15 mouse cellular contexts compared by ENCODE assay signal in genomic region chr9:120353967-120354366, GRCm38 (mm10). TPM values are rescaled to one million over a fixed set of nuclear protein-coding genes. Genes with fewer than 3 reads are reported as not detected.
DNase-seq lines count a peak whose midpoint lies in the region; TF ChIP-seq lines count a peak whose summit lies in the region.
"Had no signal": no experiment of that assay in that cellular context is flagged by ENCODE, and none has a peak within 500 bp of the region (broad histone marks: within the 10 kb centered on the region; RNA-seq: fewer than 3 reads in every experiment).

No protein-coding gene starts in this region.

- intact Hi-C loops in left cerebral cortex, postnatal 4 days (cut with DNase I) = no loop called here

- 82% methylated on average over 3 of the region's 3 CpGs for WGBS in spleen, adult 2 months

- peak overlapping the region; percentile 46; the same call in 1 of the 2 replicates for H3K27ac ChIP-seq in layer of hippocampus, adult 2 months
- no peak overlapping the region for H3K27ac ChIP-seq in spleen, adult 2 months (ENCODE audit: insufficient read depth, low read length)
- H3K27ac ChIP-seq: forebrain, embryonic 13.5 days; macrophage; midbrain, embryonic 15.5 days; neural tube, embryonic 12.5 days had no signal

- no peaks in the 10 kb centered on the region for H3K4me1 ChIP-seq in spleen, adult 2 months (ENCODE audit: control insufficient read depth, insufficient read depth, insufficient read length)
- H3K4me1 ChIP-seq: midbrain, embryonic 15.5 days had no signal

- TF ChIP-seq POLR2A in spleen, adult 2 months (IDR thresholded peaks at IDR 0.05; ENCODE audit: low read depth, low read length) = no peak

- no peak overlapping the region for H3K4me3 ChIP-seq in layer of hippocampus, adult 2 months
- no peak overlapping the region for H3K4me3 ChIP-seq in spleen, adult 2 months (ENCODE audit: extremely low read depth, insufficient read depth, insufficient read length)
- H3K4me3 ChIP-seq: forebrain, embryonic 13.5 days; midbrain, embryonic 15.5 days; neural tube, embryonic 12.5 days had no signal

- DNase-seq in layer of hippocampus, adult 2 months (ENCODE audit: low spot score in 2 of 2) = no peak
- no peak for DNase-seq in layer of hippocampus, postnatal 14 days (ENCODE audit: low spot score in 2 of 2)
- DNase-seq in spleen, adult 2 months (ENCODE audit: low read depth in 1 of 2, low spot score in 2 of 2) = no peak
- no peak for DNase-seq in spleen, adult 18-20 months
- peak; percentile 17 for DNase-seq in ZHBTc4 (ENCODE audit: low read depth, low spot score)
- DNase-seq in testis, postnatal 10 days (ENCODE audit: low spot score) = peak; percentile 56
- DNase-seq in left cerebral cortex, postnatal 4 days = no peak
- DNase-seq: adrenal gland, postnatal 25 days; cerebellum, postnatal 36 days; heart, postnatal 14 days; kidney, postnatal 4 days had no signal

- H3K27me3 ChIP-seq in spleen, adult 2 months (ENCODE audit: control insufficient read depth, insufficient read depth, low read length) = no peaks in the 10 kb centered on the region
- H3K27me3 ChIP-seq: forebrain, embryonic 13.5 days; midbrain, embryonic 15.5 days; neural tube, embryonic 12.5 days had no signal

- no peaks in the 10 kb centered on the region for H3K36me3 ChIP-seq in spleen, adult 2 months (ENCODE audit: control insufficient read depth, insufficient read depth, low read length)
- H3K36me3 ChIP-seq: midbrain, embryonic 15.5 days; neural tube, embryonic 12.5 days had no signal

- TF ChIP-seq CTCF in layer of hippocampus, adult 2 months (conservative IDR thresholded peaks at IDR 0.05) = peak; percentile 60
- 0 out of 2 replicates have a peak, but pooled peaks have one; percentile 3 for TF ChIP-seq CTCF in spleen, adult 2 months (IDR thresholded peaks at IDR 0.05; ENCODE audit: extremely low read depth, insufficient read depth, insufficient read length, insufficient replicate concordance)

RNA-seq across cellular contexts. Expression of gene Myrip, which starts 52.7 kb away (rescaled TPM):
- 10 to 100 TPM; 54.7 to 58.7 TPM for total RNA-seq in layer of hippocampus, adult 2 months (2021)
- total RNA-seq in layer of hippocampus, postnatal 14 days (2021) = 10 to 100 TPM; 51.9 to 58.0 TPM
- 0.13 and 1.2 TPM in 2 replicates for polyA plus RNA-seq in spleen, adult 2 months (2012; rRNA removed)
- 10 to 100 TPM; 24.7 to 25.2 TPM for total RNA-seq in left cerebral cortex, postnatal 4 days (2021)
- polyA plus RNA-seq: macrophage had no signal

Comparison
In these comparisons a context has a peak if more than half of its experiments do, and no peak if none do; other contexts are left out.
1. DNase-seq: peak in ZHBTc4 (single experiment) and testis, postnatal 10 days (single experiment); none in layer of hippocampus, adult 2 months (0 of 2), layer of hippocampus, postnatal 14 days (0 of 2), spleen, adult 2 months (0 of 2), spleen, adult 18-20 months (0 of 2) and left cerebral cortex, postnatal 4 days (single experiment).